Mouse (Mus musculus) v-Abl transformed pro-B cells (cell line): ENCODE measurements around the gene Pabpn1.
"Not testable (repeated sequence)": the region's sequence is repeated elsewhere in the genome, so short reads cannot be mapped to it uniquely, and the experiment has no call there.

ENCODE experiments used
- in situ Hi-C, 2 experiments: fragments of 400-800 bp; cut with MboI; formaldehyde crosslinking; loops; one replicate each; pipeline ENCODE4 v1.15.1; 2025; ENCODE audit not compliant: unreplicated experiment in 2 of 2

Gene Pabpn1

GRCm38 (mm10) chr14:54930431-54930830, 38.1 kb downstream of the Pabpn1 start:
- in situ Hi-C loops, result no loop called here

GRCm38 (mm10) chr14:54932645-54933150, 40.4 kb downstream of the Pabpn1 start, which contains the start of gene Il25:
Il25 (plus strand) TSS chr14:54932695.
- in situ Hi-C loops, result no loop called here

DNA sequence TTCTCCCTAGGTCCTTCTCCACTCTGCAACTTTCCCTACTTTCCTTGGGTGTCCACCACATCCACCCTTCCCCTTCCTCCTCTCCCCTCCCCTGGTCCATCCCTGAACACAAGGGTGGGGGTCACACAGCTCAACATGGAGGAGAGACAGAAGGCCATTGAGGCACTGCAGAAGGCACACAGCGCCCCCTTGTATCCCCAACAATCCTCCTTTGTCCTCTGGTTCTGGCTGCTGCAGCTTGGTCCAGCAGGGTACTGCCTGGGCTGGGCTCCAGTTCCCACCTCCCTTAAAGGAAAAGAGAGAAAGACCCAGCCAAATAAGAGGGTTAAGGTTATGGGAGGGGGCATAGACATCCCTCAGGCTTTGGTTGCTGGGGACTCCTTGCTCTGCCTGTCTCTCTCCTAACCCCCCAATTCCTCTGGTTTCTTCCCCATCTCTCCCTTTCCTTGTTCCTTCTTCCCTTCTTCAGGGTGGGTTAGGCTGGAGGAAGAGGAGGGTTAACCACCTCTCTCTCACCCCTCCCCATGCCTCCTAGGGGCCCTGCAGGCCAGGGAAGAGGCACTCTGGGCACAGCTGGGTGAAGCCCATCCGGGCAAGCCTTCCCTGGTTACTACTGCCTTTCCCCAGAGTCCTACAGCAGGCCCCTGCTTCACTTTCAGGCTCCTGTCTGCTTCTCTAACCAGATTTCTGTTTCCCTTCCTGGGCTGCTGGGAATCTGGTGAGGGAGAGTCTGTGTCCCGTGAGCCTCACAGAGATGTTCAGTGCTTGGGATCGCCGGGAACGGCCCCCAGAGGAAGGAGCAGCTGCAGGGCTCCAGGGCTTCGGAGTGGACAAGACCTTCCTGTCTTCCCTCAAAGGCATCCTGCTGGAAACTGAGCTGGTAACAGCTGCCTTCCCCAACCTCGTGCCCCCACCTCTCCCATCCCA, 43.9 kb downstream of the Pabpn1 start, which contains the start of gene Cmtm5:
TSS of gene Cmtm5 (plus strand) at position 358 of the 927 bp plus-strand sequence.
- in situ Hi-C loops, result loop anchor here in 1 of 2 experiments (5.0 kb wide), 1 partner anchor 94 kb away; no protein-coding TSS in a partner anchor

- in situ Hi-C loops, result loop anchor here in 1 of 2 experiments (5.0 kb wide), 1 partner anchor 94 kb away; no protein-coding TSS in a partner anchor
These were observed 44.5 kb downstream of the Pabpn1 start for GRCm38 (mm10) chr14:54936831-54937160.

DNA sequence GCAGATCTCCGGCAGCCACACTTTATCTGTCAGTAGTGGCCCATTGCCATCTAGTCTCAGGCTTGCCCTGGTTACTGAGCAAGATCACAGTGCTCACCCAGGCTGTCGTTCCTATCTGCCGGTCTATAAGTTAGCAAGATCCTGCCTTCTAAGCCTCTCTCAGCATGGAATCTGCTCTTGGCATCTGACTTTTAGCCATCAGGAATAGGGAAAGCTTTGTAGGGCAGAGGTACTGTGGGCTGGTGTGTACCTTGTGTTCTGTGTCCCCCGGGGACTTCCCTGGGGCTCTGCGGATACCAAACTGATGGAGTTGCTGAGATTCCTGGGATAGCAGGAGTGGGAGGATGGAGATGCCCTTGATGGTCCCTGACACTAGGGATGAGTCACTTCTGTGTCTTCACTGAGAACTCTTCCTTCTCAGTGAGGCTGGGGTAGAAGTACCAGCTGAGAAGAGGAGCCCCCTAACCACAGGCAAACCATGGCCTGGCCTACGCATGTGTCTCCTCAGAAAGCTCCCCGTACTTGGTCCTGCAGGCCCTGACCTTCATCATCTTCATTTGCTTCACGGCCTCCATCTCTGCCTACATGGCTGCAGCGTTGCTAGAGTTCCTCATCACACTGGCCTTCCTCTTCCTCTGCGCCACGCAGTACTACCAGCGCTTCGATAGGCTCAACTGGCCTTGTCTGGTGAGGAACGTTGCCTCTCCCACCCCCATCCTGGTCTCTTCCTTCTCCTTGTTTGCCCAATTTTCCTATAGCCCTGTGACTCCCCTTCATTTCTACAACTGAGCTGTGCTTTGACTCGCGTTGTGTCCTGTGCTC, 45.3 kb downstream of the Pabpn1 start:
- in situ Hi-C loops, result loop anchor here in 1 of 2 experiments (5.0 kb wide), 1 partner anchor 95 kb away; no protein-coding TSS in a partner anchor

- in situ Hi-C loops, result loop anchor here in 1 of 2 experiments (5.0 kb wide), 1 partner anchor 96 kb away; no protein-coding TSS in a partner anchor
These were observed 46.3 kb downstream of the Pabpn1 start for GRCm38 (mm10) chr14:54938431-54939219.

GRCm38 (mm10) chr14:54939434-54940175, 47.3 kb downstream of the Pabpn1 start:
- in situ Hi-C loops, result loop anchor here (5.0 kb wide), 1 partner anchor 97 kb away; no protein-coding TSS in a partner anchor

DNA sequence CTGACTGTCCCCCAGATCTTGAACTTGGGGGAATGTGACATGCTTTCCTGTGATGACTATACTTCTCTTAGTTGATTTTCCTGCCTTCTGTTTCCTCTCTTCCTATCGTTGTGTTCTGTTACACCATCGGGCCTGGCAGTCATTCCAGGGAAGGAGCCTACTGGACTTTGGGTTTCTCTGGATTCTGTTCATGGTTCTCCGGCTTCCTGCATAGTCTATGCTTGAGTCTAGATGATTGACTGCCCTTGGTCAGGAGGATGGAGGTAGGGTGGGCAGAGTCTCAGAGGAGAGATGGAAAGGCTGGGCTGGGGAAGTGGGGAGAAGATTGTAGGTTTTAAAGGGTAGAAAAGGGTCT, 47.9 kb downstream of the Pabpn1 start:
- in situ Hi-C loops, result loop anchor here in 1 of 2 experiments (5.0 kb wide), 1 partner anchor 98 kb away; no protein-coding TSS in a partner anchor

DNA sequence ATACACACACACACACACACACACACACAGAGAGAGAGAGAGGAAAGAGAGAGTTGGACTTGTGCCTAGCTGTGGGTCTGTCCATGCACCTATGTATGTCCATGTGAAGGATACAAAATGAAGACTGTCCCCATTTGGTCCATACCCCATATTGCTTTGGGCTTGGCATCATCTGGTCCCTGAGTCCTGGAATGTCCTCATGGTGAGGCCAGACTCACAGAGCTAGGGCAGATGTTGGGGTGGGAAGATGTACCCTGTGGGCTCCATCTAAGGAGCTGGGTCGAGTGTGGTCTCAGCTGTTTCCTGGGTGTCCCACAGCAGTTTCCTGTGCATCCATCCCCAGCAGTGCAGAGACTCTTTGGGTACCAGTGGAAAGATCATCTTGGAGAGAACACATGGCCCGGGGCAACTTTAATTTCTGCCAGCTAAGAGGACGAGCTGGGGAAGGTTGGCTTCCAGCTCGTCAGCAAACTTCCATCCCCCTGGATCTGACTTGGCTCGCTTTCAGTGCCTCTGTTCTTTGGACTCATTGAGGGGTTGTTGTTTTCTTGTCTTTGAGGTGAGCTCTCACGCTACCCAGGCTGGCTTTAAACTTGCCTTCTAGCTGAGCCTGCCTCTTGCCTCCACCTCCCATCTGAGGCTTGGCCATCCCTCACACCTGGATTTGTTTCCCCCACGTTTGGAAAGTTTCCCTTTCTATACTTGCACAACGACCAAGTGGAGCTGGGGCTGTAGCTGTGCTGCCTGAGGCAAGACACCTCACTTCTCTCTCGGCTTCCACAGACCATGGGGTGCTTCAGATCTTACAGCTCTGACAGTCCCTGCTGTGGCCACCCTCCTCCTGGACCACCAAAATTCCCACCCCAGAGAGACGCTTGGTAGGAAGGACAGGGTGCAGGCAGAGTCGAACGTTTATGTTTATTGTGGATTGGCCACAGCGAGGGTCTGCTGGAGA, 49.0 kb downstream of the Pabpn1 start:
- in situ Hi-C loops, result loop anchor here in 1 of 2 experiments (5.0 kb wide), 1 partner anchor 99 kb away; no protein-coding TSS in a partner anchor

- in situ Hi-C loops, result loop anchor here in 1 of 2 experiments (5.0 kb wide), 1 partner anchor 100 kb away; no protein-coding TSS in a partner anchor
These were observed 50.2 kb downstream of the Pabpn1 start for GRCm38 (mm10) chr14:54942479-54942878.

DNA sequence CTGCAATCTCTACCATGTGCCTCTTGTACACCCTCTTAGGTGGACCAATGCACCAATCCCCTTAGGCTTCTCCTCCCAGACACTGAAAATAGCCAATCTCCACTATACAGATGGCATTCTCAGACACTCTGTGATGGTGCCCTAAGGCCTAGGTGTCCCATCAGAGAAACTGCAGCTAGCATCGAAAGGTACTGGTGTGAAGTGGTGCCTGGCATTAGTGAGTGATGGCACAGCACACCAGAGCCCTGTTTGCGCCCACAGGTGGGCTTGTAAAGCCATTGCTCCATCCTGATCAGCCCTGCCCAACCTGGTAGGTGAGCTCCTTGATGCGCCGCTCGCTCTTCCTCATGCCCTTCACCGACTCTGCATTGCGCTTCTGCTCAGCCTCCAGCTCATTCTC, 51.7 kb downstream of the Pabpn1 start:
- in situ Hi-C loops, result loop anchor here in 1 of 2 experiments (5.0 kb wide), 1 partner anchor 102 kb away; no protein-coding TSS in a partner anchor

DNA sequence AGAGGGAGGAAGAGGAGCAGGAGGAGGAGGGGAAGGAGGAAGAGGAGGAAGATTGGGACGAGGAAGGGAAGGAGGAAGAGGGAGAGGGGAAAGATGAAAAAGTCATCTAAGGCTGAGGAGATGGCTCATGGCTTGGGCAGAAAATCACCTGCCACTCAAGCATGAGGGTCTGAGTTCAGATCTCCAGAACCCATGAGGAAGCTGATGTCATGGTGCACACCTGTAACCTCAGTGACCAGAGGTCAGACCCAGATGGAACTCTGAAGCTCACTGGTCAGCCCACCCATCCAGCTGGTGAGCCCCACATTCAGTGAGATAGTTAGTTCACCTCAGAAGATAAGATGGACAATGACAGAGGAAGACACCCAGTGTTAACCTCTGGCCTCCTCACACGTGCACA, 52.6 kb downstream of the Pabpn1 start:
- in situ Hi-C loops, result loop anchor here in 1 of 2 experiments (5.0 kb wide), 1 partner anchor 103 kb away; no protein-coding TSS in a partner anchor

- in situ Hi-C loops, result no loop called here
These were observed 53.8 kb downstream of the Pabpn1 start for GRCm38 (mm10) chr14:54945975-54946704.

- in situ Hi-C loops, result not testable (repeated sequence)
These were observed 54.7 kb downstream of the Pabpn1 start for GRCm38 (mm10) chr14:54947008-54947407.
